13 mouse cellular contexts compared by ENCODE assay signal in genomic region chr12:82935121-82935762, GRCm38 (mm10).
A peak's percentile ranks its signal among the peaks of the same experiment; 100 is the strongest.
DNase-seq lines count a peak whose midpoint lies in the region; ATAC-seq and TF ChIP-seq lines count a peak whose summit lies in the region.
"Had no signal": no experiment of that assay in that cellular context is flagged by ENCODE, and none has a peak within 500 bp of the region (broad histone marks: within the 10 kb centered on the region; RNA-seq: fewer than 3 reads in every experiment).

No protein-coding gene starts in this region.

- peak; percentile 14 for DNase-seq in kidney, adult 11 months
- DNase-seq in kidney, postnatal 10 days: no peak
- peak; percentile 13 for DNase-seq in adrenal gland, postnatal 25 days
- DNase-seq in limb, embryonic 11.5 days (ENCODE audit: low spot score): peak; percentile 32
- no peak for DNase-seq in gastrocnemius, postnatal 36 days
- DNase-seq in thymus, adult 2 months: no peak
- no peak for DNase-seq in urinary bladder, postnatal 4 days (ENCODE audit: low spot score in 2 of 2)
- DNase-seq: cerebellum, postnatal 36 days; retina, postnatal 1 day had no signal

- intact Hi-C loops in gastrocnemius, postnatal 36 days (cut with DNase I): no loop called here

- TF ChIP-seq CTCF in thymus, adult 2 months (IDR thresholded peaks at IDR 0.05; ENCODE audit: borderline replicate concordance, control insufficient read depth, extremely low read depth, insufficient read depth, low read length, poor library complexity): no peak

- H3K9ac ChIP-seq in heart, embryonic 15.5 days: no peak overlapping the region
- no peak overlapping the region for H3K9ac ChIP-seq in limb, embryonic 11.5 days (ENCODE audit: low read length)
- H3K9ac ChIP-seq: stomach, embryonic 15.5 days had no signal

- no peak overlapping the region for H3K4me2 ChIP-seq in heart, embryonic 15.5 days
- no peak overlapping the region for H3K4me2 ChIP-seq in limb, embryonic 11.5 days (ENCODE audit: low read depth, severe bottlenecking)
- H3K4me2 ChIP-seq: stomach, embryonic 15.5 days had no signal

- TF ChIP-seq POLR2A in thymus, adult 2 months (IDR thresholded peaks at IDR 0.05; ENCODE audit: control insufficient read depth, extremely low read depth, insufficient read depth, low read length, poor library complexity): no peak

- peaks cover 30% of the 10 kb centered on the region for H3K4me1 ChIP-seq in heart, embryonic 15.5 days (replicated peaks)
- no peaks in the 10 kb centered on the region for H3K4me1 ChIP-seq in limb, embryonic 11.5 days (ENCODE audit: control insufficient read depth, insufficient read depth, low read length)
- H3K4me1 ChIP-seq in thymus, adult 2 months (replicated peaks; ENCODE audit: control insufficient read depth, insufficient read depth, low read length): no peaks in the 10 kb centered on the region
- H3K4me1 ChIP-seq: stomach, embryonic 15.5 days had no signal

- H3K27ac ChIP-seq in heart, embryonic 15.5 days: peak overlapping the region; percentile 67
- no peak overlapping the region for H3K27ac ChIP-seq in limb, embryonic 11.5 days (replicated peaks; ENCODE audit: low read depth, low read length)
- no peak overlapping the region for H3K27ac ChIP-seq in thymus, adult 2 months (ENCODE audit: control insufficient read depth, insufficient read depth, low read length)
- H3K27ac ChIP-seq: left cerebral cortex, adult 2 months; macrophage; stomach, embryonic 15.5 days had no signal

- no peaks in the 10 kb centered on the region for H3K36me3 ChIP-seq in heart, embryonic 15.5 days
- no peaks in the 10 kb centered on the region for H3K36me3 ChIP-seq in limb, embryonic 11.5 days (ENCODE audit: control insufficient read depth, insufficient read depth, low read length)
- H3K36me3 ChIP-seq in thymus, adult 2 months (ENCODE audit: control insufficient read depth, insufficient read depth, low read length): no peaks in the 10 kb centered on the region
- H3K36me3 ChIP-seq: stomach, embryonic 15.5 days had no signal

- H3K9me3 ChIP-seq in heart, embryonic 15.5 days (replicated peaks): no peaks in the 10 kb centered on the region
- H3K9me3 ChIP-seq in limb, embryonic 11.5 days (ENCODE audit: control insufficient read depth, low read length): no peaks in the 10 kb centered on the region
- H3K9me3 ChIP-seq: stomach, embryonic 15.5 days had no signal

- H3K27me3 ChIP-seq in heart, embryonic 15.5 days: no peaks in the 10 kb centered on the region
- H3K27me3 ChIP-seq in limb, embryonic 11.5 days (ENCODE audit: control insufficient read depth, insufficient read depth, low read length): no peaks in the 10 kb centered on the region
- no peaks in the 10 kb centered on the region for H3K27me3 ChIP-seq in thymus, adult 2 months (ENCODE audit: control insufficient read depth, insufficient read depth, low read length)
- H3K27me3 ChIP-seq: stomach, embryonic 15.5 days had no signal

- ATAC-seq in heart, embryonic 15.5 days (replicated peaks; ENCODE audit: insufficient number of reproducible peaks, insufficient read depth, low FRiP score, low read depth): peak; percentile 84
- ATAC-seq in limb, embryonic 11.5 days (ENCODE audit: insufficient number of reproducible peaks, low FRiP score, low TSS enrichment, low read depth): no peak

- H3K4me3 ChIP-seq in heart, embryonic 15.5 days: no peak overlapping the region
- no peak overlapping the region for H3K4me3 ChIP-seq in limb, embryonic 11.5 days (ENCODE audit: low read depth, low read length)
- H3K4me3 ChIP-seq in thymus, adult 2 months (ENCODE audit: control insufficient read depth, insufficient read depth, low read length): no peak overlapping the region
- H3K4me3 ChIP-seq: left cerebral cortex, adult 2 months; stomach, embryonic 15.5 days had no signal

- 57% methylated on average over 6 of the region's 6 CpGs for WGBS in heart, embryonic 15.5 days
- WGBS in limb, embryonic 11.5 days: 40% methylated on average over 6 of the region's 6 CpGs
- WGBS in thymus, adult 2 months: 96% methylated on average over 6 of the region's 6 CpGs

Comparison
In these comparisons a context has a peak if more than half of its experiments do, and no peak if none do; other contexts are left out.
1. DNase-seq: peak in kidney, adult 11 months (single experiment), adrenal gland, postnatal 25 days (single experiment) and limb, embryonic 11.5 days (single experiment); none in kidney, postnatal 10 days (single experiment), gastrocnemius, postnatal 36 days (0 of 2), thymus, adult 2 months (single experiment) and urinary bladder, postnatal 4 days (0 of 2).